Mouse (Mus musculus) stomach, postnatal 0 days (tissue): ENCODE results near the gene Rpf1.

Source experiments
- CTCF ChIP-seq: IDR thresholded peaks from 2 replicates; pipeline ENCODE4 v1.5.1; 2016; ENCODE audit warnings: antibody characterized with exemption, low read depth, mild to moderate bottlenecking, moderate library complexity
- EP300 ChIP-seq: optimal IDR thresholded peaks from 2 replicates; pipeline ENCODE3; 2016; ENCODE audit warnings: antibody characterized with exemption

GRCm38 (mm10) chr3:146543632-146544031 is 22.4 kb upstream of the Rpf1 start:
- TF ChIP-seq EP300 (no peak), CTCF (no peak)
